Mouse (Mus musculus) liver, adult 2 months (tissue): Measurements from ENCODE around the gene Bik.

Experiments
- CTCF ChIP-seq: fragments of 200-500 bp; IDR thresholded peaks from 2 replicates; pipeline ENCODE4 v1.5.1; 2011; ENCODE audit warnings: low read depth, low read length, control low read depth
- POLR2A ChIP-seq: fragments of 200-500 bp; IDR thresholded peaks from 2 replicates; pipeline ENCODE4 v1.6.1; 2011; ENCODE audit warnings: low read length, control low read depth; ENCODE audit not compliant: insufficient read depth; ENCODE audit errors: extremely low read depth

DNA sequence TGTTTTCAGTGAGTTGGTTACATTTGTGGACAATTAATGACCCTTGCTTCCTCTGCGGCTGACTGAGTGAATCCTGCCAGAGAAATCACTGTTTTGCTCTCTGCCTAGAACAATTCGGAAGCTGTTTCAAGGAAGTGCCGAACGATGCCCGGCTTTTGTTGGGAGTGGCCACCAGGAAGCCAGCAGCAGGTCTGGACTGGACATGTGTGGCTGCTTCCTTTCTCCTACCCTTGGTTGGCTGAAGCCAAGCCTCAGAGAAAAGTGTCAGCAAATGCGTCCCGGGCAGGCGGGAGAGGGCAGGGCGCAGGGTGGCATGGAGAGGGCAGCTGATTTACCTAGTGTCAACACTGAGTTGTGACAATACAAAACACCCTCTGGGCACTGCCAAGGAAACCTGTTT, 3.6 kb downstream of the Bik start:
- TF ChIP-seq CTCF (no peak), POLR2A (no peak)
